Mouse (Mus musculus) spleen, postnatal 4 days (tissue): ENCODE data around the gene Reep6.
A peak's percentile ranks its signal among the peaks of the same experiment; 100 is the strongest.

Source experiments
- DNase-seq, 2 experiments: peaks; one replicate each; pipeline ENCODE4 v3.0.0; 2022; ENCODE audit warnings: low spot score in 2 of 2

Reep6 gene

GRCm38 (mm10) chr10:80301256-80302081, 28.3 kb upstream of the Reep6 start:
- DNase-seq: no peak

- no peak for DNase-seq
These were observed 27.7 kb upstream of the Reep6 start for GRCm38 (mm10) chr10:80302082-80302355.

- DNase-seq: no peak
These were observed 27.3 kb upstream of the Reep6 start for GRCm38 (mm10) chr10:80302471-80302881.

- DNase-seq: no peak
These were observed 25.3 kb upstream of the Reep6 start for GRCm38 (mm10) chr10:80304458-80304857.

- DNase-seq: peak; percentile 67 to 82
These were observed 24.9 kb upstream of the Reep6 start for GRCm38 (mm10) chr10:80304862-80305261.

- no peak for DNase-seq
These were observed 18.2 kb upstream of the Reep6 start for GRCm38 (mm10) chr10:80311560-80311959.

- peak in 1 of 2 experiments; percentile 23 for DNase-seq
These were observed 16.9 kb upstream of the Reep6 start for GRCm38 (mm10) chr10:80312586-80313504.

GRCm38 (mm10) chr10:80313627-80314201, 16.0 kb upstream of the Reep6 start:
- peak in 1 of 2 experiments; percentile 35 for DNase-seq

GRCm38 (mm10) chr10:80314494-80315001, 15.2 kb upstream of the Reep6 start:
- DNase-seq: no peak

GRCm38 (mm10) chr10:80315315-80315714, 14.4 kb upstream of the Reep6 start:
- no peak for DNase-seq

- no peak for DNase-seq
These were observed 13.4 kb upstream of the Reep6 start for GRCm38 (mm10) chr10:80316359-80316781.

- peak in 1 of 2 experiments; percentile 26 for DNase-seq
These were observed 12.7 kb upstream of the Reep6 start for GRCm38 (mm10) chr10:80317011-80317410.

GRCm38 (mm10) chr10:80320340-80320760, 9.4 kb upstream of the Reep6 start, which contains the start of gene 2310011J03Rik:
Gene 2310011J03Rik (minus strand): TSS chr10:80320537.
- DNase-seq: peak; percentile 89 to 94

- DNase-seq: no peak
These were observed 8.6 kb upstream of the Reep6 start for GRCm38 (mm10) chr10:80321014-80321669.

GRCm38 (mm10) chr10:80321670-80322581, 7.8 kb upstream of the Reep6 start:
- peak in 1 of 2 experiments; percentile 24 for DNase-seq

- peak in 1 of 2 experiments; percentile 55 for DNase-seq
These were observed 6.9 kb upstream of the Reep6 start for GRCm38 (mm10) chr10:80322811-80323211.

GRCm38 (mm10) chr10:80323261-80324119, 6.3 kb upstream of the Reep6 start:
- DNase-seq: peak; percentile 80 to 88

GRCm38 (mm10) chr10:80324120-80325037, 5.4 kb upstream of the Reep6 start:
- DNase-seq: no peak
